Mouse (Mus musculus) embryonic facial prominence, embryonic 13.5 days (tissue): Measurements from ENCODE around the gene Kng2. TPM values are rescaled to one million over a fixed set of nuclear protein-coding genes. Genes with fewer than 3 reads are reported as not detected.
"Not testable (repeated sequence)": the region's sequence is repeated elsewhere in the genome, so short reads cannot be mapped to it uniquely, and the experiment has no call there.

Source experiments
- ATAC-seq: fragments of 200-750 bp; cut with Nextera tagmentation; 2 replicates; pipeline ENCODE4 v1.8.0; 2017; ENCODE audit warnings: low read depth; ENCODE audit not compliant: insufficient number of reproducible peaks, insufficient read depth, low FRiP score, low TSS enrichment
- H3K27ac ChIP-seq: fragments of 300-500 bp; sonication (generic); 2 replicates; pipeline ENCODE4 v1.5.1; 2015; ENCODE audit warnings: moderate library complexity, mild to moderate bottlenecking, inconsistent platforms
- H3K27me3 ChIP-seq: fragments of 300-500 bp; sonication (generic); 2 replicates; pipeline ENCODE4 v1.6.1; 2015; ENCODE audit warnings: mild to moderate bottlenecking, inconsistent platforms
- H3K36me3 ChIP-seq: fragments of 300-500 bp; sonication (generic); 2 replicates; pipeline ENCODE4 v1.6.1; 2015; ENCODE audit warnings: mild to moderate bottlenecking, inconsistent platforms
- H3K4me1 ChIP-seq: fragments of 300-500 bp; sonication (generic); 2 replicates; pipeline ENCODE4 v1.6.1; 2015; ENCODE audit warnings: inconsistent platforms
- H3K4me2 ChIP-seq: fragments of 300-500 bp; sonication (generic); 2 replicates; pipeline ENCODE4 v1.6.1; 2015; ENCODE audit warnings: moderate library complexity, mild to moderate bottlenecking, inconsistent platforms
- H3K4me3 ChIP-seq: fragments of 300-500 bp; sonication (generic); 2 replicates; pipeline ENCODE4 v1.5.1; 2015; ENCODE audit warnings: mild to moderate bottlenecking, inconsistent platforms
- H3K9ac ChIP-seq: fragments of 300-500 bp; sonication (generic); 2 replicates; pipeline ENCODE4 v1.6.1; 2015; ENCODE audit warnings: mild to moderate bottlenecking, inconsistent platforms
- H3K9me3 ChIP-seq: fragments of 300-500 bp; sonication (generic); 2 replicates; pipeline ENCODE4 v1.6.1; 2016; ENCODE audit warnings: inconsistent platforms
- WGBS: fragments of 180-500 bp; shearing (Covaris S2); methylation state at CpG from one replicate; pipeline ENCODE4 v1.1.7; 2015; ENCODE audit warnings: mixed read lengths; 5-methylcytosine and 5-hydroxymethylcytosine counted together
- polyA plus RNA-seq: library from polyadenylated mRNA; unstranded; fragments of >200 nt; fragmentation: Nextera tagmentation; extraction: Ambion mirVana; gene quantifications from 2 replicates; pipeline ENCODE4 v1.2.1, GENCODE M21; 2015

Gene Kng2
- polyA plus RNA-seq = 0.13 and 1.9 TPM in 2 replicates

DNA sequence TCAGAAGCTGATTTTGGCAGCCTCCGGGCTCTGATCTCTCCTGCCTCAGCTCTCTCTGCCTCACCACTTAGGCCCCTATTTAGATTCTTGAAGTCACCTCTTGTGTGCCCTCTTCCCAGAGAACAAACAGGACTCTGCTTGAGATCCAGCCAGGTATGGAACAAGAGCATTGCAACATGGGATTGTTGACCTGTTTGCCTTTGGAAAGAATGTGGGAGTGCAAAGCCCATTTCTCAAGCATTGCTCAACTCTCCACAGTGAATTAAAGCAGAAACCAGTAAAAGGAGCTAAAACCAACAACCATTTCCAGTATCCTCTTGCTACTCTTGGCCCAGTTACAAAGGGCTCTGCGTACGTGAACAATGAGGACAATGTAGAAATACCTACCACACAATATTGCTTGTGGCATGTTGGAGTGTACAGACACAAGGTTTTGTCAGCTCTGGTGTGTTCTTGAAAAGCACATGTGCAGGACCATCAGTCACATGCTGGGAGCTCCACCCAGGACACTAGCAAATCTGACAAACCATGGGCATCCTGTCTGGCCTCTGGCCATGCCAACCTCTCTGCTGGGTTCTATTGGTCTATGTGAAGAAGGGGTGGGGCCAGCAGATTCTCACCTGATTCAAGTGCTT, at the start of gene Kng2:
Kng2 (minus strand) TSS at position 517 of the 635 bp plus-strand sequence.
- not testable (repeated sequence) for H3K4me3 ChIP-seq, H3K36me3 ChIP-seq, H3K27ac ChIP-seq, H3K4me1 ChIP-seq, H3K9ac ChIP-seq, H3K27me3 ChIP-seq, ATAC-seq, H3K4me2 ChIP-seq, H3K9me3 ChIP-seq
- 88% methylated on average over 3 of the region's 3 CpGs for whole genome bisulfite sequencing

- H3K36me3 ChIP-seq, H3K9ac ChIP-seq, H3K9me3 ChIP-seq, H3K27me3 ChIP-seq, H3K27ac ChIP-seq, H3K4me3 ChIP-seq, H3K4me1 ChIP-seq, ATAC-seq, H3K4me2 ChIP-seq: not testable (repeated sequence)
- 85% methylated on average over 6 of the region's 6 CpGs for WGBS
Measured at GRCm38 (mm10) chr16:23077516-23077915, 48.2 kb upstream of the Kng2 start.

DNA sequence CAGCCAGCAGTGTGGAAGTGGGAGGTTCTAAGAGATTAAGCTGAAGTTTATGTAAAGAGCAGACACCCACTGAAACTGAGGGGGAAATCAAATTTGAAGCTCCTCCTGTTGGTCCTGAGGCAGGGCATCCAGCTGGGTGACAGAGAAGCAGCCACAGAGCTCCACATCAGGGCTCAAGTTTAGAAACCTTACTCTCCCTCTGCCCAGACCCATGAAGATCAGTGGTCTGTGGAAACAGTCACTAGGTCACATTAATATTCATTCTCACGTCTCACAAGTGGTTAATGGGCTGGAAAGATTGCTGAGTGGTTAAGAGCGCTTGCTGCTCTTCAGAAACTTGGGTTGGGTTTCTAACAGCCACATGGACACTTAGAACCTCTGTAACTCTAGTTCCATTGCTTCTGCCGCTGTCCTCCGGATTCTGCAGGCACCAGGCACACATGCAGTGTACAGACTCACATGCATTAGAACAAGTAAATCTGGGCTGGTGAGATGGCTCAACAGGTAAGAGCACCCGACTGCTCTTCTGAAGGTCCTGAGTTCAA, 31.6 kb upstream of the Kng2 start:
- WGBS = 87% methylated on average over 5 of the region's 5 CpGs
- H3K4me1 ChIP-seq, H3K9ac ChIP-seq, H3K4me2 ChIP-seq, H3K27me3 ChIP-seq, ATAC-seq, H3K27ac ChIP-seq, H3K9me3 ChIP-seq, H3K4me3 ChIP-seq, H3K36me3 ChIP-seq: not testable (repeated sequence)

GRCm38 (mm10) chr16:23059630-23060029, 30.3 kb upstream of the Kng2 start:
- H3K4me1 ChIP-seq, ATAC-seq, H3K9ac ChIP-seq, H3K36me3 ChIP-seq, H3K4me3 ChIP-seq, H3K27ac ChIP-seq, H3K27me3 ChIP-seq, H3K9me3 ChIP-seq, H3K4me2 ChIP-seq: not testable (repeated sequence)
- WGBS = 60% methylated on average over 4 of the region's 4 CpGs

- H3K4me2 ChIP-seq, ATAC-seq, H3K27me3 ChIP-seq, H3K9me3 ChIP-seq, H3K9ac ChIP-seq, H3K4me3 ChIP-seq, H3K36me3 ChIP-seq, H3K27ac ChIP-seq, H3K4me1 ChIP-seq: not testable (repeated sequence)
- 64% methylated on average over 1 of the region's 1 CpGs for WGBS
Measured at GRCm38 (mm10) chr16:23057668-23058447, 28.6 kb upstream of the Kng2 start, which contains the start of gene Kng1. Gene Kng1, plus strand, starts transcription at chr16:23057865.

- no peak overlapping the region for H3K9ac ChIP-seq
- no peaks in the 10 kb centered on the region for H3K27me3 ChIP-seq
- no peaks in the 10 kb centered on the region for H3K36me3 ChIP-seq
- no peak overlapping the region for H3K4me3 ChIP-seq
- no peaks in the 10 kb centered on the region for H3K9me3 ChIP-seq
- no peaks in the 10 kb centered on the region for H3K4me1 ChIP-seq
- 64% methylated on average over 5 of the region's 5 CpGs for WGBS
- H3K4me2 ChIP-seq = no peak overlapping the region
- ATAC-seq = no peak
- H3K27ac ChIP-seq = no peak overlapping the region
Measured at GRCm38 (mm10) chr16:23046319-23046718, 17.0 kb upstream of the Kng2 start.

- H3K36me3 ChIP-seq = no peaks in the 10 kb centered on the region
- 17% methylated on average over 4 of the region's 4 CpGs for WGBS
- no peaks in the 10 kb centered on the region for H3K9me3 ChIP-seq
- H3K4me3 ChIP-seq = no peak overlapping the region
- H3K9ac ChIP-seq = no peak overlapping the region
- H3K4me1 ChIP-seq = no peaks in the 10 kb centered on the region
- no peak for ATAC-seq
- no peak overlapping the region for H3K4me2 ChIP-seq
- H3K27ac ChIP-seq = no peak overlapping the region
- no peaks in the 10 kb centered on the region for H3K27me3 ChIP-seq
Measured at GRCm38 (mm10) chr16:23040876-23041275, 11.6 kb upstream of the Kng2 start.

DNA sequence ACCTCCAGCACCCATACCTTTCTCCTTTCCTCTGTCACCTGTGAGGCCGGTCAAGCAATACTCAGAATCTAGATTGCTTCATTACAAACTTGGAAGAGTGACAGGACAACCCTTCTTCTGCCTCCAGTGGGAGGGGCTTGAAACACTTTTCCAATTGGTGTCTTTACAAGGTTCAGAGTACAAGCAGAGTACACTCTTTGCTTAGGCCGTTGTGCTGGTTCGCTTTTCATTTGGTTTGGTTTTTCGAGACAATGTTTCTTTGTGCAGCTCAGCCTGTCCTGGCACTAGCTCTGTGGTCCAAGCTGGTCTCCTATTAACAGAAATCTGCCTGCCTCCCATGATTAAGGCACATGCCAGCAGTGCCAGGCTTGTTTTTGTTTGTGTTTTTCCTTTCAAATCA, 10.0 kb upstream of the Kng2 start:
- ATAC-seq = no peak
- no peaks in the 10 kb centered on the region for H3K9me3 ChIP-seq
- H3K36me3 ChIP-seq = no peaks in the 10 kb centered on the region
- H3K4me2 ChIP-seq = no peak overlapping the region
- no peak overlapping the region for H3K27ac ChIP-seq
- no peak overlapping the region for H3K9ac ChIP-seq
- WGBS = 88% methylated on average over 4 of the region's 4 CpGs
- no peaks in the 10 kb centered on the region for H3K4me1 ChIP-seq
- no peak overlapping the region for H3K4me3 ChIP-seq
- H3K27me3 ChIP-seq = no peaks in the 10 kb centered on the region

GRCm38 (mm10) chr16:23037744-23038143, 8.5 kb upstream of the Kng2 start:
- WGBS = 76% methylated on average over 7 of the region's 7 CpGs
- Histone ChIP-seq H3K9me3 (no peaks in the 10 kb centered on the region), H3K4me1 (no peaks in the 10 kb centered on the region), H3K36me3 (no peaks in the 10 kb centered on the region), H3K9ac (no peak overlapping the region), H3K4me2 (no peak overlapping the region), H3K4me3 (no peak overlapping the region), H3K27ac (no peak overlapping the region), H3K27me3 (no peaks in the 10 kb centered on the region)
- no peak for ATAC-seq

- Histone ChIP-seq H3K27ac (no peak overlapping the region), H3K4me3 (no peak overlapping the region), H3K4me1 (no peaks in the 10 kb centered on the region), H3K27me3 (no peaks in the 10 kb centered on the region), H3K36me3 (no peaks in the 10 kb centered on the region), H3K9ac (no peak overlapping the region), H3K9me3 (no peaks in the 10 kb centered on the region), H3K4me2 (no peak overlapping the region)
- ATAC-seq = no peak
- 93% methylated on average over 4 of the region's 4 CpGs for WGBS
Measured at GRCm38 (mm10) chr16:23033673-23034072, 4.4 kb upstream of the Kng2 start.

- Histone ChIP-seq H3K4me1 (no peaks in the 10 kb centered on the region), H3K9me3 (no peaks in the 10 kb centered on the region), H3K36me3 (no peaks in the 10 kb centered on the region), H3K4me2 (no peak overlapping the region), H3K4me3 (no peak overlapping the region), H3K9ac (no peak overlapping the region), H3K27me3 (no peaks in the 10 kb centered on the region), H3K27ac (no peak overlapping the region)
- ATAC-seq = no peak
- WGBS = 81% methylated on average over 5 of the region's 5 CpGs
Measured at GRCm38 (mm10) chr16:23030673-23031435, 1.6 kb upstream of the Kng2 start.
